Mouse (Mus musculus): ENCODE results near the gene Zfp583. TPM values are rescaled to one million over a fixed set of nuclear protein-coding genes. Genes with fewer than 3 reads are reported as not detected.
"Not testable (repeated sequence)": the region's sequence is repeated elsewhere in the genome, so short reads cannot be mapped to it uniquely, and the experiment has no call there.

Gene Zfp583
- total RNA-seq, 1 experiment from 2014 or later = 5.0 TPM

- ATAC-seq (replicated peaks in 1 of 2; ENCODE audit: insufficient read depth in 1 of 2, low FRiP score in 2 of 2, low TSS enrichment in 1 of 2, low read depth in 1 of 2, poor library complexity in 2 of 2, severe bottlenecking in 2 of 2) = peak in 1 of 2 experiments; percentile 51; a peak in 3 of 4 replicates
Observed at GRCm38 (mm10) chr7:6330458-6331232, 440 bp downstream of the Zfp583 start.

DNA sequence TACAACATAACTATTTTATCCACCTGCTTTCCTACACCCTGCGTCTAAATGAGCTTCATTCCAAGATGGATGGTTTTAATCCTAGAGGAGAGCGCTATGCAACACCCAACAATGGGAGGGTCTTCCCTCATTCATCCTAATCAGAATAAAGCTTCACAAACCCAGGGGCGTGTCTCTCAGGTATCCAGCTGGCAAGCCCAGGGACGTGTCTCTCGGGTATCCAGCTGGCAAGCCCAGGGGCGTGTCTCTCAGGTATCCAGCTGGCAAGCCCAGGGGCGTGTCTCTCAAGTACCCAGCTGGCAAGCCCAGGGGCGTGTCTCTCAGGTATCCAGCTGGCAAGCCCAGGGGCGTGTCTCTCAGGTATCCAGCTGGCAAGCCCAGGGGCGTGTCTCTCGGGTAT, 30.3 kb downstream of the Zfp583 start:
- not testable (repeated sequence) for ATAC-seq (replicated peaks in 1 of 2; ENCODE audit: insufficient read depth in 1 of 2, low FRiP score in 2 of 2, low TSS enrichment in 1 of 2, low read depth in 1 of 2, poor library complexity in 2 of 2, severe bottlenecking in 2 of 2)

- ATAC-seq (replicated peaks in 1 of 2; ENCODE audit: insufficient read depth in 1 of 2, low FRiP score in 2 of 2, low TSS enrichment in 1 of 2, low read depth in 1 of 2, poor library complexity in 2 of 2, severe bottlenecking in 2 of 2) = not testable (repeated sequence)
Observed at GRCm38 (mm10) chr7:6291121-6291520, 40.0 kb downstream of the Zfp583 start.

DNA sequence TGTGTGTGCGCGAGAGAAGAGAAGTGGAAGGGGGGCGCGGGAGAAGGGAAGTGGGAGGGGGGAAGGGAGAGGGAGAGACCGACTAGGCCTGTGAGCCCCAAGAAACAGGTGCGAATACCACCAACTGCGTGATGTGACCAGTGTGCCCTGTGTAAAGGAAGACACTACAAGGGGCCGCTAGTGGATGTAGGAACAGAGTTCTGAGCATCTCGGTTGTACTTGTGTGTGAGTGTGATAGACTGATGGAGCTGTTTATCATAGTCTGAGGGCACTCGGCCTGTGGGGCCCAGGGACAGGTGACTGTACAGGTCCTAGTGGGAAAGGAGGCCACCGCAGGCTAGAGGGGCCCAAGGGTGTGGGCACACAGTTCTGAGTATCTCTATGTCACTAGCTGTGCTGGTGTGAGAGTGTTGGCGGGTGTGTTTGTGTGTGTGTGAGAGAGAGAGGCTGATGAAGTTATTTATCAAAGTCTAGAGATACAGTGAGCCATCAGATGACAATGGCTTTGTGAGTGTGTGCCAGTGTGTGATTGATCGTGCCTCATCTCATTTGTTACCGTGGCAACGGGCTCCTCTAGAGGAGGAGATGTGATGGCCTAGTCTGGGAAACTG, 44.1 kb downstream of the Zfp583 start:
- ATAC-seq (replicated peaks in 1 of 2; ENCODE audit: insufficient read depth in 1 of 2, low FRiP score in 2 of 2, low TSS enrichment in 1 of 2, low read depth in 1 of 2, poor library complexity in 2 of 2, severe bottlenecking in 2 of 2) = no peak

DNA sequence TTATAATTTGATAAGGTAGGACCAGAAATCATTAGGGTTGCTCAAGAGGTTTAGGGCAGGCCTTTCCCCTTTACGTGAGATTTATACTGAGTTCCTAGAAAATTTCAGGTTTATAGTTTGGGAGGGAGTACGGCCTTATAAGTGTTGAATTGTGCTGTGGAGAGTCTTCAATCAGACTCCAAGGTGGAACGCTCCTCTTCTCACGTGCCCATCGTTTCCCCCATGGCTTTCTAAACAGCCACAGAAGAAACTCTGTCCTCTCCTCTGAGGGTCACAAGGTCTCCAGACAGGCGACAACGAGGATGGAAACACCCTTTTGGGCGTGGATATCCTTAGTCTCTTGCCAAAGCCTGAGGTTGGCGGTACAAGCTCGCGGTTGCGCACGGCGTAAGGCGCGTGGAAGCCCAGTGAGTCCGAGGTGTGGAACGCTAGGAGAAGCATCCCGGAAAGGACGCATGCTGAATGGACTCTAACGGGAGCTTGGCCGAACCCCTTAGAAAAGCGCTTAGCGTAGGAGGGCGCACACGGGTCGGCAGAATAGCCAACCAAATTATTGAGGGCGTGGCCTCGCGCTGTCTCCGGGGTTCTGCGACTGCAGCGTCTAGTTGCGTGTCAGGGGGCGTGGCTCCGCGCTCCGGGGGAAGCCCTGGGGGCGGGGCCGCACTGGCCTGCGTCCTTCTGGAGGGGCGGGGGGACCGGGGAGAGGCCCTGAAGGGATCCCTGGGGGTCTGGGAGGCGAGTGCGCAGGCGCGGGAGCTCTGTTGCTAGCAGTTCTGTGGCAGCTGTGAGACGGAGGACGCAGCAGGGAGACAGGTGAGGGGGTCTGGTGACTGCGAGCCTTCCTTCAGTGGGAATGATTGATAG, 45.0 kb downstream of the Zfp583 start, which contains the start of gene Zfp667:
Zfp667 (plus strand) TSS at position 738 of the 864 bp plus-strand sequence.
- peak; percentile 68 to 73 for ATAC-seq (replicated peaks in 1 of 2; ENCODE audit: insufficient read depth in 1 of 2, low FRiP score in 2 of 2, low TSS enrichment in 1 of 2, low read depth in 1 of 2, poor library complexity in 2 of 2, severe bottlenecking in 2 of 2)

GRCm38 (mm10) chr7:6285366-6285765, 45.7 kb downstream of the Zfp583 start:
- no peak for ATAC-seq (replicated peaks in 1 of 2; ENCODE audit: insufficient read depth in 1 of 2, low FRiP score in 2 of 2, low TSS enrichment in 1 of 2, low read depth in 1 of 2, poor library complexity in 2 of 2, severe bottlenecking in 2 of 2)

- ATAC-seq (replicated peaks in 1 of 2; ENCODE audit: insufficient read depth in 1 of 2, low FRiP score in 2 of 2, low TSS enrichment in 1 of 2, low read depth in 1 of 2, poor library complexity in 2 of 2, severe bottlenecking in 2 of 2) = no peak
Observed at GRCm38 (mm10) chr7:6284442-6285012, 46.6 kb downstream of the Zfp583 start.

- peak; percentile 70 to 74 for ATAC-seq (replicated peaks in 1 of 2; ENCODE audit: insufficient read depth in 1 of 2, low FRiP score in 2 of 2, low TSS enrichment in 1 of 2, low read depth in 1 of 2, poor library complexity in 2 of 2, severe bottlenecking in 2 of 2)
Observed at GRCm38 (mm10) chr7:6283451-6284075, 47.5 kb downstream of the Zfp583 start.

DNA sequence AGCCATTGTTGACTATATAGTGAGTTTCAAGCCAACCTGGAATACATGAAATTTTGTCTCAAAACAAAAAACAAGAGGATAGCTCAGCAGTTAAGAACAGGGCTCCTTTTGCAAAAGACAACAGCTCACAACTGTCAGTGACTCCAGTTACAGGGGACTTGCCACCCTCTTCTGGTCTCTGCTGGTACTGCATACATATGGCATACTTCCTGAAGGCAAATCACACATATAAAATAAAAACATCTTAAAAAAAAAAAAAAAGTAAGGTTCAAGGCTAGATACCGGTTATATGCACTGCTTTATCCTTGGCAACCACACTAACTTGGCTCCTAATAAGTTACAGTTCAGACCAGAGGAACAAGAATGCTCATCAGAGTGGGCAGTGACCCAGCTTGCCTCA, 48.3 kb downstream of the Zfp583 start:
- peak; percentile 40 to 47; a peak in 2 of 4 replicates for ATAC-seq (replicated peaks in 1 of 2; ENCODE audit: insufficient read depth in 1 of 2, low FRiP score in 2 of 2, low TSS enrichment in 1 of 2, low read depth in 1 of 2, poor library complexity in 2 of 2, severe bottlenecking in 2 of 2)

- ATAC-seq (replicated peaks in 1 of 2; ENCODE audit: insufficient read depth in 1 of 2, low FRiP score in 2 of 2, low TSS enrichment in 1 of 2, low read depth in 1 of 2, poor library complexity in 2 of 2, severe bottlenecking in 2 of 2) = peak in 1 of 2 experiments; percentile 34; a peak in 1 of 4 replicates
Observed at GRCm38 (mm10) chr7:6277906-6278305, 53.2 kb downstream of the Zfp583 start.

- ATAC-seq (replicated peaks in 1 of 2; ENCODE audit: insufficient read depth in 1 of 2, low FRiP score in 2 of 2, low TSS enrichment in 1 of 2, low read depth in 1 of 2, poor library complexity in 2 of 2, severe bottlenecking in 2 of 2) = peak in 1 of 2 experiments; percentile 37; a peak in 2 of 4 replicates
Observed at GRCm38 (mm10) chr7:6265695-6266094, 65.4 kb downstream of the Zfp583 start.

Other genes with a start within 250 kb of the Zfp583 start
- 26.8 and 31.2 TPM in 2 replicates for gene Zfp787, start 175.3 kb downstream of the Zfp583 start, total RNA-seq (2017)
- gene Zfp444, start 159.1 kb downstream of the Zfp583 start, total RNA-seq (2017) = 12.8 and 12.9 TPM in 2 replicates
- gene Galp, start 134.2 kb downstream of the Zfp583 start, total RNA-seq (2017) = not detected in 2 replicates
- gene Zscan5b, start 109.0 kb downstream of the Zfp583 start, total RNA-seq (2017) = not detected in 2 replicates
- gene Epp13, start 78.6 kb downstream of the Zfp583 start, total RNA-seq (2017) = not detected in 2 replicates
- gene Zfp667, start 44.7 kb downstream of the Zfp583 start, total RNA-seq (2017) = 6.8 and 15.9 TPM in 2 replicates
- gene Gm3854, start 12.5 kb upstream of the Zfp583 start, total RNA-seq (2017) = 1.8 TPM in 2 replicates
- 6.7 and 11.2 TPM in 2 replicates for gene Zfp78, start 32.0 kb upstream of the Zfp583 start, total RNA-seq (2017)
- gene Zfp28, start 52.0 kb upstream of the Zfp583 start, total RNA-seq (2017) = 7.3 and 7.4 TPM in 2 replicates
- gene Smim17, start 67.4 kb upstream of the Zfp583 start, total RNA-seq (2017) = not detected in 2 replicates
- gene Gm20715, start 79.0 kb upstream of the Zfp583 start, total RNA-seq (2017) = not detected in 2 replicates
- gene Olfr1344, start 107.4 kb upstream of the Zfp583 start, total RNA-seq (2017) = not detected in 2 replicates
- gene Olfr1336, start 124.9 kb upstream of the Zfp583 start, total RNA-seq (2017) = not detected in 2 replicates
- gene Olfr1346, start 135.8 kb upstream of the Zfp583 start, total RNA-seq (2017) = not detected in 2 replicates
- not detected in 2 replicates for gene Olfr5, start 155.7 kb upstream of the Zfp583 start, total RNA-seq (2017)
- gene Olfr1347, start 168.5 kb upstream of the Zfp583 start, total RNA-seq (2017) = not detected in 2 replicates
- gene Olfr1348, start 177.5 kb upstream of the Zfp583 start, total RNA-seq (2017) = not detected in 2 replicates
- not detected in 2 replicates for gene Olfr1349, start 191.7 kb upstream of the Zfp583 start, total RNA-seq (2017)
- not detected in 2 replicates for gene Olfr1350, start 233.6 kb upstream of the Zfp583 start, total RNA-seq (2017)